Mouse (Mus musculus): ENCODE data around the gene Rara. TPM values are rescaled to one million over a fixed set of nuclear protein-coding genes. Genes with fewer than 3 reads are reported as not detected.

The Rara gene
- polyA plus RNA-seq (2015; fragmentation: Nextera tagmentation; extraction: Ambion mirVana) = 36.5 and 38.4 TPM in 2 replicates

GRCm38 (mm10) chr11:98927438-98928076 lies at the start of gene Rara:
Rara (plus strand) TSS chr11:98927818.
- ATAC-seq (ENCODE audit: borderline replicate concordance, extremely low read depth, low FRiP score, low TSS enrichment) = no peak
- Histone ChIP-seq H3K27me3 (no peaks in the 10 kb centered on the region), H3K27ac (peak within 1 kb of the TSS; percentile 95), H3K4me3 (peak within 1 kb of the TSS; percentile 55), H3K9ac (peak within 1 kb of the TSS; percentile 61), H3K4me2 (peak within 1 kb of the TSS; percentile 63), H3K36me3 (no peaks in the 10 kb centered on the region), H3K9me3 (no peaks in the 10 kb centered on the region), H3K4me1 (peaks cover 99% of the 10 kb centered on the region)
- 7% methylated on average over 18 of the region's 21 CpGs for WGBS

- Histone ChIP-seq H3K4me2 (no peak overlapping the region), H3K27ac (no peak overlapping the region), H3K4me3 (no peak overlapping the region), H3K27me3 (no peaks in the 10 kb centered on the region), H3K9me3 (no peaks in the 10 kb centered on the region), H3K9ac (no peak overlapping the region), H3K36me3 (peaks cover 72% of the 10 kb centered on the region), H3K4me1 (peaks cover 16% of the 10 kb centered on the region)
- no peak for ATAC-seq (ENCODE audit: borderline replicate concordance, extremely low read depth, low FRiP score, low TSS enrichment)
- 96% methylated on average over 3 of the region's 3 CpGs for WGBS
These were observed 39.9 kb upstream of the Rara start for GRCm38 (mm10) chr11:98887703-98888102.

GRCm38 (mm10) chr11:98889077-98889476 lies 38.5 kb upstream of the Rara start:
- Histone ChIP-seq H3K4me2 (no peak overlapping the region), H3K9me3 (no peaks in the 10 kb centered on the region), H3K4me3 (no peak overlapping the region), H3K4me1 (peaks cover 16% of the 10 kb centered on the region), H3K27ac (no peak overlapping the region), H3K27me3 (no peaks in the 10 kb centered on the region), H3K36me3 (peaks cover 83% of the 10 kb centered on the region), H3K9ac (no peak overlapping the region)
- ATAC-seq (ENCODE audit: borderline replicate concordance, extremely low read depth, low FRiP score, low TSS enrichment) = no peak
- WGBS = 96% methylated on average over 4 of the region's 4 CpGs

- H3K27ac ChIP-seq = no peak overlapping the region
- WGBS = 84% methylated on average over 5 of the region's 5 CpGs
- no peaks in the 10 kb centered on the region for H3K27me3 ChIP-seq
- no peaks in the 10 kb centered on the region for H3K9me3 ChIP-seq
- H3K4me1 ChIP-seq = peaks cover 16% of the 10 kb centered on the region
- no peak overlapping the region for H3K4me3 ChIP-seq
- no peak overlapping the region for H3K4me2 ChIP-seq
- ATAC-seq (ENCODE audit: borderline replicate concordance, extremely low read depth, low FRiP score, low TSS enrichment) = no peak
- no peak overlapping the region for H3K9ac ChIP-seq
- peaks cover 82% of the 10 kb centered on the region for H3K36me3 ChIP-seq
These were observed 37.6 kb upstream of the Rara start for GRCm38 (mm10) chr11:98889977-98890376.

- H3K9ac ChIP-seq = no peak overlapping the region
- no peaks in the 10 kb centered on the region for H3K27me3 ChIP-seq
- no peak overlapping the region for H3K4me2 ChIP-seq
- H3K4me1 ChIP-seq = peaks cover 16% of the 10 kb centered on the region
- ATAC-seq (ENCODE audit: borderline replicate concordance, extremely low read depth, low FRiP score, low TSS enrichment) = peak; percentile 20; the same call in 1 of the 2 replicates
- no peak overlapping the region for H3K4me3 ChIP-seq
- 49% methylated on average over 5 of the region's 5 CpGs for WGBS
- H3K36me3 ChIP-seq = peaks cover 80% of the 10 kb centered on the region
- H3K9me3 ChIP-seq = no peaks in the 10 kb centered on the region
- 0 out of 2 replicates have a peak overlapping the region, but pooled peaks have one; percentile 26 for H3K27ac ChIP-seq
These were observed 35.2 kb upstream of the Rara start for GRCm38 (mm10) chr11:98892426-98892825.

- Histone ChIP-seq H3K9me3 (no peaks in the 10 kb centered on the region), H3K9ac (no peak overlapping the region), H3K4me1 (peaks cover 31% of the 10 kb centered on the region), H3K4me2 (no peak overlapping the region), H3K27ac (no peak overlapping the region), H3K4me3 (no peak overlapping the region), H3K27me3 (no peaks in the 10 kb centered on the region), H3K36me3 (peaks cover 56% of the 10 kb centered on the region)
- no peak for ATAC-seq (ENCODE audit: borderline replicate concordance, extremely low read depth, low FRiP score, low TSS enrichment)
- 60% methylated on average over 12 of the region's 12 CpGs for WGBS
These were observed 27.0 kb upstream of the Rara start for GRCm38 (mm10) chr11:98900529-98901125.

- ATAC-seq (ENCODE audit: borderline replicate concordance, extremely low read depth, low FRiP score, low TSS enrichment) = no peak
- Histone ChIP-seq H3K4me1 (peaks cover 42% of the 10 kb centered on the region), H3K4me3 (no peak overlapping the region), H3K4me2 (peak overlapping the region; percentile 7; the same call in 1 of the 2 replicates), H3K9me3 (no peaks in the 10 kb centered on the region), H3K27ac (peak overlapping the region; percentile 85), H3K9ac (no peak overlapping the region), H3K36me3 (peaks cover 35% of the 10 kb centered on the region), H3K27me3 (no peaks in the 10 kb centered on the region)
- 33% methylated on average over 10 of the region's 10 CpGs for WGBS
These were observed 24.9 kb upstream of the Rara start for GRCm38 (mm10) chr11:98902621-98903245.

- WGBS = 40% methylated on average over 2 of the region's 2 CpGs
- Histone ChIP-seq H3K9me3 (no peaks in the 10 kb centered on the region), H3K4me2 (no peak overlapping the region), H3K36me3 (peaks cover 21% of the 10 kb centered on the region), H3K4me3 (no peak overlapping the region), H3K27me3 (no peaks in the 10 kb centered on the region), H3K27ac (peak overlapping the region; percentile 85), H3K9ac (no peak overlapping the region), H3K4me1 (peaks cover 59% of the 10 kb centered on the region)
- ATAC-seq (ENCODE audit: borderline replicate concordance, extremely low read depth, low FRiP score, low TSS enrichment) = no peak
These were observed 23.0 kb upstream of the Rara start for GRCm38 (mm10) chr11:98904577-98904976.

- Histone ChIP-seq H3K9ac (no peak overlapping the region), H3K36me3 (peaks cover 18% of the 10 kb centered on the region), H3K4me1 (peaks cover 63% of the 10 kb centered on the region), H3K27me3 (no peaks in the 10 kb centered on the region), H3K4me2 (peak overlapping the region; percentile 34; the same call in 1 of the 2 replicates), H3K27ac (peak overlapping the region; percentile 85), H3K9me3 (no peaks in the 10 kb centered on the region), H3K4me3 (no peak overlapping the region)
- 43% methylated on average over 7 of the region's 7 CpGs for WGBS
- peak; percentile 36; the same call in 1 of the 2 replicates for ATAC-seq (ENCODE audit: borderline replicate concordance, extremely low read depth, low FRiP score, low TSS enrichment)
These were observed 22.6 kb upstream of the Rara start for GRCm38 (mm10) chr11:98905033-98905432.

- 49% methylated on average over 4 of the region's 4 CpGs for WGBS
- Histone ChIP-seq H3K4me1 (peaks cover 67% of the 10 kb centered on the region), H3K36me3 (peaks cover 18% of the 10 kb centered on the region), H3K9ac (no peak overlapping the region), H3K27me3 (no peaks in the 10 kb centered on the region), H3K4me2 (peak overlapping the region; percentile 34; the same call in 1 of the 2 replicates), H3K4me3 (no peak overlapping the region), H3K9me3 (no peaks in the 10 kb centered on the region), H3K27ac (peak overlapping the region; percentile 85)
- no peak for ATAC-seq (ENCODE audit: borderline replicate concordance, extremely low read depth, low FRiP score, low TSS enrichment)
These were observed 22.0 kb upstream of the Rara start for GRCm38 (mm10) chr11:98905583-98905982.

- Histone ChIP-seq H3K9me3 (no peaks in the 10 kb centered on the region), H3K4me1 (peaks cover 67% of the 10 kb centered on the region), H3K4me2 (peak overlapping the region; percentile 90), H3K9ac (no peak overlapping the region), H3K27me3 (no peaks in the 10 kb centered on the region), H3K27ac (no peak overlapping the region), H3K36me3 (peaks cover 17% of the 10 kb centered on the region), H3K4me3 (peak overlapping the region; percentile 57)
- no peak for ATAC-seq (ENCODE audit: borderline replicate concordance, extremely low read depth, low FRiP score, low TSS enrichment)
- WGBS = 55% methylated on average over 5 of the region's 5 CpGs
These were observed 20.6 kb upstream of the Rara start for GRCm38 (mm10) chr11:98907063-98907436.
